ENCODE assay signal across 8 mouse cellular contexts in the genomic region with DNA sequence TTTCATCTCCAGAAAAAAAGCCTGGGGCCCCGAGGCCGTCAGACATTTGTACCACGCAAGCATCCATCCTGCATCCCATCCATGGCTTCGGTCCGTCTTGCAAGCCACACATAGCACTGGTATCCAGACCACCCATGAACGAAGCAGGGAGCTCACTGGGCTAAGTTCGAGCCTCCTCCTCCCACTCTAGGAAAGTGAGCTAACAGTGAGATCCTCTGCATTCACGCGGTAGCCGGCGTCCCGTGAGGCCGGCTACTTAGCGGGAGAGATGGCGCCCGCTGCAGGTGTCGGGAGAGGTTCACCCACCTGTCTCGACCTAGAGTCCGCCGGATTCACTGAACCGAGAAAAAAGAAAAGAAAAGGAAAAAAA. TPM values are rescaled to one million over a fixed set of nuclear protein-coding genes. Genes with fewer than 3 reads are reported as not detected.
A peak's percentile ranks its signal among the peaks of the same experiment; 100 is the strongest.
DNase-seq lines count a peak whose midpoint lies in the region; ATAC-seq and TF ChIP-seq lines count a peak whose summit lies in the region.

No protein-coding gene starts in this region.

- peak; percentile 9 for ATAC-seq in heart, postnatal 0 days (ENCODE audit: insufficient read depth, low read depth)
- ATAC-seq in hindbrain, embryonic 13.5 days (ENCODE audit: low FRiP score) = peak; percentile 29
- ATAC-seq in megakaryocyte-erythroid progenitor cell, adult 5-6 weeks (replicated peaks; ENCODE audit: low FRiP score, low TSS enrichment, poor library complexity, severe bottlenecking) = peak; percentile 23

- TF ChIP-seq POLR2A in bone marrow, adult 2 months (IDR thresholded peaks at IDR 0.05; ENCODE audit: borderline replicate concordance, control insufficient read depth, low read depth, low read length) = no peak

- peak overlapping the region; percentile 84 for H3K9ac ChIP-seq in heart, postnatal 0 days (replicated peaks; ENCODE audit: low read depth, low read length)
- H3K9ac ChIP-seq in hindbrain, embryonic 13.5 days = peak overlapping the region; percentile 88

- peak overlapping the region; percentile 79 for H3K27ac ChIP-seq in heart, postnatal 0 days (ENCODE audit: low read depth)
- H3K27ac ChIP-seq in bone marrow, adult 2 months (ENCODE audit: control insufficient read depth, insufficient read depth, low read depth, low read length, poor library complexity) = peak overlapping the region; percentile 63
- H3K27ac ChIP-seq in hindbrain, embryonic 13.5 days = peak overlapping the region; percentile 87

- peak overlapping the region; percentile 83 for H3K4me3 ChIP-seq in heart, postnatal 0 days (ENCODE audit: low read depth, low read length)
- H3K4me3 ChIP-seq in bone marrow, adult 2 months (replicated peaks; ENCODE audit: control insufficient read depth, low read depth, low read length) = peak overlapping the region; percentile 79
- H3K4me3 ChIP-seq in hindbrain, embryonic 13.5 days = peak overlapping the region; percentile 89

- H3K4me2 ChIP-seq in heart, postnatal 0 days (ENCODE audit: low read depth, low read length) = peak overlapping the region; percentile 76
- H3K4me2 ChIP-seq in hindbrain, embryonic 13.5 days = peak overlapping the region; percentile 100

- DNase-seq in heart, postnatal 0 days (ENCODE audit: low spot score) = no peak
- no peak for DNase-seq in heart, adult 11 months
- DNase-seq in cerebellum, adult 11 months = no peak
- DNase-seq in Muller cell, postnatal 12 days (ENCODE audit: inconsistent ontology term) = no peak
- no peak for DNase-seq in layer of hippocampus, adult 11-12 months (ENCODE audit: low spot score)

- H3K9me3 ChIP-seq in heart, postnatal 0 days (replicated peaks; ENCODE audit: control insufficient read depth, low read length) = peaks cover 3% of the 10 kb centered on the region; the same call in 1 of the 2 replicates
- H3K9me3 ChIP-seq in hindbrain, embryonic 13.5 days = no peaks in the 10 kb centered on the region

- H3K4me1 ChIP-seq in heart, postnatal 0 days (ENCODE audit: control insufficient read depth, insufficient read depth) = peaks cover 38% of the 10 kb centered on the region
- H3K4me1 ChIP-seq in bone marrow, adult 2 months (ENCODE audit: control insufficient read depth, insufficient read depth, low read length) = peaks cover 4% of the 10 kb centered on the region
- peaks cover 50% of the 10 kb centered on the region for H3K4me1 ChIP-seq in hindbrain, embryonic 13.5 days (replicated peaks)

- no peaks in the 10 kb centered on the region for H3K27me3 ChIP-seq in heart, postnatal 0 days (ENCODE audit: control insufficient read depth, insufficient read depth, low read length)
- no peaks in the 10 kb centered on the region for H3K27me3 ChIP-seq in hindbrain, embryonic 13.5 days

- TF ChIP-seq EP300 in heart, postnatal 0 days (IDR thresholded peaks at IDR 0.05; ENCODE audit: low read depth) = no peak

- WGBS in heart, postnatal 0 days = 0% methylated on average over 21 of the region's 21 CpGs
- under 1% methylated on average over 21 of the region's 21 CpGs for WGBS in bone marrow, adult 2 months
- under 1% methylated on average over 21 of the region's 21 CpGs for WGBS in hindbrain, embryonic 13.5 days

- peaks cover 18% of the 10 kb centered on the region for H3K36me3 ChIP-seq in heart, postnatal 0 days (replicated peaks; ENCODE audit: control insufficient read depth, insufficient read depth, low read length)
- peaks cover 33% of the 10 kb centered on the region for H3K36me3 ChIP-seq in hindbrain, embryonic 13.5 days

- no peak for TF ChIP-seq CTCF in heart, postnatal 0 days (IDR thresholded peaks at IDR 0.05; ENCODE audit: low read depth)
- TF ChIP-seq CTCF in bone marrow, adult 2 months (IDR thresholded peaks at IDR 0.05; ENCODE audit: control insufficient read depth, insufficient read depth, low read length) = no peak

RNA-seq across cellular contexts. Expression of a gene that starts 0.2 kb away (rescaled TPM):
- 31.4 and 62.4 TPM in 2 replicates for total RNA-seq in heart, postnatal 0 days (2014; rRNA removed; ENCODE audit: low replicate concordance)
- polyA plus RNA-seq in heart, postnatal 0 days (2015; fragmentation: Nextera tagmentation; extraction: Ambion mirVana) = 53.5 and 60.8 TPM in 2 replicates
- 20.1 and 39.4 TPM in 2 replicates for polyA plus RNA-seq in bone marrow, adult 2 months (2011; ENCODE audit: insufficient read depth, insufficient read length, low replicate concordance, missing spikeins)
- 38.4 and 40.2 TPM in 2 replicates for polyA plus RNA-seq in hindbrain, embryonic 13.5 days (2015; fragmentation: Nextera tagmentation; extraction: Ambion mirVana)
- total RNA-seq in megakaryocyte-erythroid progenitor cell, adult 5-6 weeks (2014; fragmentation: Nextera tagmentation) = 60.9 and 65.9 TPM in 2 replicates
- total RNA-seq in megakaryocyte-erythroid progenitor cell, adult 5-6 weeks (2017) = 28.5 and 30.9 TPM in 2 replicates

RNA-seq across cellular contexts. Expression of a gene that starts 0.6 kb away (rescaled TPM):
- 30.2 and 42.9 TPM in 2 replicates for total RNA-seq in heart, postnatal 0 days (2014; rRNA removed; ENCODE audit: low replicate concordance)
- 28.2 and 29.5 TPM in 2 replicates for polyA plus RNA-seq in heart, postnatal 0 days (2015; fragmentation: Nextera tagmentation; extraction: Ambion mirVana)
- polyA plus RNA-seq in bone marrow, adult 2 months (2011; ENCODE audit: insufficient read depth, insufficient read length, low replicate concordance, missing spikeins) = 12.6 and 17.7 TPM in 2 replicates
- 48.5 and 49.9 TPM in 2 replicates for polyA plus RNA-seq in hindbrain, embryonic 13.5 days (2015; fragmentation: Nextera tagmentation; extraction: Ambion mirVana)
- total RNA-seq in megakaryocyte-erythroid progenitor cell, adult 5-6 weeks (2014; fragmentation: Nextera tagmentation) = 12.8 and 13.8 TPM in 2 replicates
- 10.4 and 20.9 TPM in 2 replicates for total RNA-seq in megakaryocyte-erythroid progenitor cell, adult 5-6 weeks (2017)

RNA-seq across cellular contexts. Expression of a gene that starts 23.0 kb away (rescaled TPM):
- total RNA-seq in heart, postnatal 0 days (2014; rRNA removed; ENCODE audit: low replicate concordance) = 8.2 and 12.6 TPM in 2 replicates
- 4.9 and 5.0 TPM in 2 replicates for polyA plus RNA-seq in heart, postnatal 0 days (2015; fragmentation: Nextera tagmentation; extraction: Ambion mirVana)
- 17.8 and 53.9 TPM in 2 replicates for polyA plus RNA-seq in bone marrow, adult 2 months (2011; ENCODE audit: insufficient read depth, insufficient read length, low replicate concordance, missing spikeins)
- 26.7 and 27.1 TPM in 2 replicates for polyA plus RNA-seq in hindbrain, embryonic 13.5 days (2015; fragmentation: Nextera tagmentation; extraction: Ambion mirVana)
- 34.0 and 66.1 TPM in 2 replicates for total RNA-seq in megakaryocyte-erythroid progenitor cell, adult 5-6 weeks (2014; fragmentation: Nextera tagmentation)
- total RNA-seq in megakaryocyte-erythroid progenitor cell, adult 5-6 weeks (2017) = 25.0 and 26.7 TPM in 2 replicates

RNA-seq across cellular contexts. Expression of a gene that starts 49.0 kb away (rescaled TPM):
- not detected in 2 replicates for total RNA-seq in heart, postnatal 0 days (2014; rRNA removed; ENCODE audit: low replicate concordance)
- polyA plus RNA-seq in heart, postnatal 0 days (2015; fragmentation: Nextera tagmentation; extraction: Ambion mirVana) = 0.12 TPM in 1 of 2 replicates, not detected in the other
- polyA plus RNA-seq in bone marrow, adult 2 months (2011; ENCODE audit: insufficient read depth, insufficient read length, low replicate concordance, missing spikeins) = not detected in 2 replicates
- polyA plus RNA-seq in hindbrain, embryonic 13.5 days (2015; fragmentation: Nextera tagmentation; extraction: Ambion mirVana) = not detected in 2 replicates
- not detected in 2 replicates for total RNA-seq in megakaryocyte-erythroid progenitor cell, adult 5-6 weeks (2014; fragmentation: Nextera tagmentation)
- not detected in 2 replicates for total RNA-seq in megakaryocyte-erythroid progenitor cell, adult 5-6 weeks (2017)

RNA-seq across cellular contexts. Expression of a gene that starts 55.3 kb away (rescaled TPM):
- total RNA-seq in heart, postnatal 0 days (2014; rRNA removed; ENCODE audit: low replicate concordance) = not detected in 2 replicates
- polyA plus RNA-seq in heart, postnatal 0 days (2015; fragmentation: Nextera tagmentation; extraction: Ambion mirVana) = not detected in 2 replicates
- polyA plus RNA-seq in bone marrow, adult 2 months (2011; ENCODE audit: insufficient read depth, insufficient read length, low replicate concordance, missing spikeins) = 5.9 and 21.1 TPM in 2 replicates
- polyA plus RNA-seq in hindbrain, embryonic 13.5 days (2015; fragmentation: Nextera tagmentation; extraction: Ambion mirVana) = 0.08 TPM in 1 of 2 replicates, not detected in the other
- total RNA-seq in megakaryocyte-erythroid progenitor cell, adult 5-6 weeks (2014; fragmentation: Nextera tagmentation) = 2.3 TPM in 1 of 2 replicates, not detected in the other
- 0.19 TPM in 1 of 2 replicates, not detected in the other for total RNA-seq in megakaryocyte-erythroid progenitor cell, adult 5-6 weeks (2017)
